Mouse (Mus musculus): ENCODE results near the gene Fbxo10. TPM values are rescaled to one million over a fixed set of nuclear protein-coding genes. Genes with fewer than 3 reads are reported as not detected.
"Not testable (repeated sequence)": the region's sequence is repeated elsewhere in the genome, so short reads cannot be mapped to it uniquely, and the experiment has no call there.

The Fbxo10 gene
- polyA plus RNA-seq, 1 experiment from 2014 or later = 12.5 TPM

DNA sequence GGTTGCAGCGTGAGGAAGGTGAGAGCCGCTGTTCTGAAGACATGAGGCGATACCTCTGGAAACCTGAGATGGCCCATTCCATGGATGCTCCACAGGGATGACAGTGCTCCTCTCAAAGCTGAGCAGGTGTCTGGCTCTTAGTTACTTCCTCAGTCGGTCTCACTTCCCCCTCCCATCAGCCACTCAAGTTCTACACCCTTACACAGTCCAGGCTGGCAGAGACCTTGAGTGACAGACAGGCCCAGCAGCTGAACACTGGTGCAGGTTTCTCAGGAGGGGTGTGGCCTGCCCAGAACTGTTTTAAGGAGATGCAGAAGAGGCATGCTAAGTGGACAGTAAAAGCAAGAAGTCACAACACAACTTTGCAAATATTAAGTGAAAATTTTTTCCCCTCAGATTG lies 16.7 kb downstream of the Fbxo10 start:
- 78% methylated on average over 4 of the region's 4 CpGs for WGBS
- Histone ChIP-seq H3K36me3 (ENCODE audit: control insufficient read depth, insufficient read depth, low read length) (no peaks in the 10 kb centered on the region), H3K9me3 (ENCODE audit: control insufficient read depth, low read length) (no peaks in the 10 kb centered on the region), H3K4me1 (ENCODE audit: control insufficient read depth in 2 of 2, insufficient read depth in 2 of 2, low read length in 2 of 2) (peaks cover 3 to 7% of the 10 kb centered on the region in 2 experiments; a peak in 3 of 4 replicates), H3K9ac (ENCODE audit: low read length) (no peak overlapping the region), H3K4me2 (ENCODE audit: low read length) (no peak overlapping the region), H3K27me3 (ENCODE audit: control insufficient read depth, insufficient read depth, low read length) (no peaks in the 10 kb centered on the region), H3K4me3 (ENCODE audit: control insufficient read depth in 1 of 2, insufficient read depth in 1 of 2, low read depth in 1 of 2, low read length in 2 of 2) (no peak overlapping the region), H3K27ac (replicated peaks in 1 of 2; ENCODE audit: control insufficient read depth in 1 of 2, insufficient read depth in 1 of 2, low read depth in 2 of 2, low read length in 2 of 2) (no peak overlapping the region)
- ATAC-seq (ENCODE audit: insufficient number of reproducible peaks, insufficient read depth, low FRiP score, low read depth) = no peak

DNA sequence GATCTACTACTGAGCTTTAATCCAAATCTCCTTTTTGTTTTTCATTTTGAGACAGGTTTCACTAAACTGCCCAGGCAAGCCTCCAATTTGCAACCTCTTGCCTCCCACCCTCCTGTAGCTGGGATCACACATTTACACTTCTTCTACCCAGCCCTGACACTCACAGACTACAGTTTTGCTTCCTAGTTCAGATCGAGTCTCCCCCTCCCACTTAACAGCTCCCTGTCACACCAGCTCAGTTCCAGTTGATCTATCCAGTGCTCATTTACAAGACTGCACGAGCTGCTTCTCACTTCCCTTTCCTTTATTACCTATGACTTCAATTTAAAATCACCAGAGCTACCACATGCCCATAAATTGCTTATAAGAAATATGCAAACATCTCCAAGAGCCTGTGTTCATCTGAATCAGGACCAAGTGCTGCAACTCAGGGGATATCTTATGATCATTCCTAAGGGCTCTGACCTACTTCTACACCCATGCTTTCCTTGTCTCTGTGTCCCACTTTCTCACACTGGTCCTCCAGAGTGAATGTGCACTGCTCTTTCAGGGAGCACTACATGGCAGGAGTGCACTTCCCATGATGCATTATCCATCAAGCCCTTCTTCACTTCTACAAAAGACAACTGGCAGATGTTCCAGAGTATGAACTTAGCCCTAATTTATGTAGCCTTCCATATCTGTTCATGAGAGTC lies 18.2 kb downstream of the Fbxo10 start:
- WGBS = 43% methylated on average over 2 of the region's 2 CpGs
- ATAC-seq (ENCODE audit: insufficient number of reproducible peaks, insufficient read depth, low FRiP score, low read depth) = no peak
- Histone ChIP-seq H3K27me3 (ENCODE audit: control insufficient read depth, insufficient read depth, low read length) (no peaks in the 10 kb centered on the region), H3K4me3 (ENCODE audit: control insufficient read depth in 1 of 2, insufficient read depth in 1 of 2, low read depth in 1 of 2, low read length in 2 of 2) (no peak overlapping the region), H3K9me3 (ENCODE audit: control insufficient read depth, low read length) (no peaks in the 10 kb centered on the region), H3K9ac (ENCODE audit: low read length) (no peak overlapping the region), H3K4me1 (ENCODE audit: control insufficient read depth in 2 of 2, insufficient read depth in 2 of 2, low read length in 2 of 2) (peaks cover 3 to 7% of the 10 kb centered on the region in 2 experiments; a peak in 3 of 4 replicates), H3K27ac (replicated peaks in 1 of 2; ENCODE audit: control insufficient read depth in 1 of 2, insufficient read depth in 1 of 2, low read depth in 2 of 2, low read length in 2 of 2) (no peak overlapping the region), H3K4me2 (ENCODE audit: low read length) (no peak overlapping the region), H3K36me3 (ENCODE audit: control insufficient read depth, insufficient read depth, low read length) (peaks cover 11% of the 10 kb centered on the region)

DNA sequence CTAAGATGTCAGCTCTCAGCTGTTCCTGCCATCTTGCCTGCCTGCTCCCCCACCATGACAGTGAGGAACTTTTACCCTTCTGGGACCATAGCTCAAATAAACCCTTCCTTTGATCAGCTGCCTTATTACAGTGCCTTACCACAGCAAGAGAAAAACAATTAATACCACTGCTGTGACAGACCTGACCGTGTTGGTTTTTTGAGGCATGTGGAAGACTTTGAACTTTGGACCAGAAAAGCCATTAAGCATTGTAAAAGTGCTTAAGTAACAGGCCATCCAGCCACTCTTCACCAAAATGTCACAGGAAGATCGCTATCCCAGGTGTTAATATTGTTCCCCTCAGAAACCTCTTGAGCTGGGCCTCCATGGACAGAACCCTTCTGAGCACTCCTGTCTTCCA lies 19.8 kb downstream of the Fbxo10 start:
- Histone ChIP-seq H3K9ac (ENCODE audit: low read length) (no peak overlapping the region), H3K36me3 (ENCODE audit: control insufficient read depth, insufficient read depth, low read length) (peaks cover 27% of the 10 kb centered on the region), H3K27me3 (ENCODE audit: control insufficient read depth, insufficient read depth, low read length) (no peaks in the 10 kb centered on the region), H3K4me2 (ENCODE audit: low read length) (no peak overlapping the region), H3K4me1 (ENCODE audit: control insufficient read depth in 2 of 2, insufficient read depth in 2 of 2, low read length in 2 of 2) (peaks cover 3 to 7% of the 10 kb centered on the region in 2 experiments; a peak in 3 of 4 replicates), H3K27ac (replicated peaks in 1 of 2; ENCODE audit: control insufficient read depth in 1 of 2, insufficient read depth in 1 of 2, low read depth in 2 of 2, low read length in 2 of 2) (no peak overlapping the region), H3K9me3 (ENCODE audit: control insufficient read depth, low read length) (no peaks in the 10 kb centered on the region), H3K4me3 (ENCODE audit: control insufficient read depth in 1 of 2, insufficient read depth in 1 of 2, low read depth in 1 of 2, low read length in 2 of 2) (no peak overlapping the region)
- WGBS = 96% methylated on average over 2 of the region's 2 CpGs
- ATAC-seq (ENCODE audit: insufficient number of reproducible peaks, insufficient read depth, low FRiP score, low read depth) = no peak

DNA sequence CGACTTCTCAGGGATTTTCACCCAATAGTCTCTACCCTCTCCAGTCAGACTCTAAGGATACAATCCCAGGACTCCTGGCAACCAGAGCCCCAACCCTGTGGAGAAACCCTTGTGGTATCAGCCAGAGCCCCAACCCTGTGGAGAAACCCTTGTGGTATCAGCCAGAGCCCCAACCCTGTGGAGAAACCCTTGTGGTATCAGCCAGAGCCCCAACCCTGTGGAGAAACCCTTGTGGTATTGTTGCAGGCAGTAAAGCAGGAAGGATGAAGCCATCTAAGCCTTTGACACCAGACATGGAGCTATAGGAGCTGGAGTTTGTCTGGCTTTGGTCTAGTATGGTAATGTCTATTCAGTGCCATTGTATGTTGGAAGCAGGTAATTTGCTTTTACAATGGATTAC lies 20.6 kb downstream of the Fbxo10 start:
- H3K4me3 ChIP-seq (ENCODE audit: control insufficient read depth in 1 of 2, insufficient read depth in 1 of 2, low read depth in 1 of 2, low read length in 2 of 2); H3K9ac ChIP-seq (ENCODE audit: low read length); H3K9me3 ChIP-seq (ENCODE audit: control insufficient read depth, low read length); H3K27me3 ChIP-seq (ENCODE audit: control insufficient read depth, insufficient read depth, low read length); H3K27ac ChIP-seq (replicated peaks in 1 of 2; ENCODE audit: control insufficient read depth in 1 of 2, insufficient read depth in 1 of 2, low read depth in 2 of 2, low read length in 2 of 2); H3K4me1 ChIP-seq (ENCODE audit: control insufficient read depth in 2 of 2, insufficient read depth in 2 of 2, low read length in 2 of 2); ATAC-seq (ENCODE audit: insufficient number of reproducible peaks, insufficient read depth, low FRiP score, low read depth); H3K4me2 ChIP-seq (ENCODE audit: low read length): not testable (repeated sequence)
- WGBS = 92% methylated on average over 1 of the region's 1 CpGs
- peaks cover 35% of the 10 kb centered on the region for H3K36me3 ChIP-seq (ENCODE audit: control insufficient read depth, insufficient read depth, low read length)

DNA sequence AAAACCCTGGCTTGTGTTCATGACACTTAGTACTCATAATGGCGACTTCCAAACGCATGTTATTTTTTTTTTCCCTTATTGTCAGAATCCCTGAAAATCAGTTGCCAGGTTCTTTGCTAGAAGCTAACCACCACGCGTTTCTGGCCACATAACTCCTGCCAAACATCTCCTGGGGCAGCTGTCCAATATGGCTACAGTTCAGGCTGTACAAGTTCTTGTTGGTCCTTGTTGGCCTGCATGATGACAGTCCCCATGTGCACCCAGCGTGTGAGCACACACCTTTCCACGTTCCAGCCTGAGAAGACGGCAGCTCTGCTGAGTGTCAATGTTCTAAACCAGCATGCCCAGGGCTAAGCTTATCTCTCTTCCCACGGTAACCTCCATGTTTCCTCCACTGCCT lies 29.0 kb downstream of the Fbxo10 start:
- H3K4me1 ChIP-seq (ENCODE audit: control insufficient read depth in 2 of 2, insufficient read depth in 2 of 2, low read length in 2 of 2) = peaks cover 10% of the 10 kb centered on the region in 2 experiments
- no peak overlapping the region for H3K9ac ChIP-seq (ENCODE audit: low read length)
- ATAC-seq (ENCODE audit: insufficient number of reproducible peaks, insufficient read depth, low FRiP score, low read depth) = no peak
- no peak overlapping the region for H3K4me3 ChIP-seq (ENCODE audit: control insufficient read depth in 1 of 2, insufficient read depth in 1 of 2, low read depth in 1 of 2, low read length in 2 of 2)
- no peaks in the 10 kb centered on the region for H3K9me3 ChIP-seq (ENCODE audit: control insufficient read depth, low read length)
- H3K27ac ChIP-seq (replicated peaks in 1 of 2; ENCODE audit: control insufficient read depth in 1 of 2, insufficient read depth in 1 of 2, low read depth in 2 of 2, low read length in 2 of 2) = peak overlapping the region; percentile 28 to 31; a peak in 3 of 4 replicates
- H3K27me3 ChIP-seq (ENCODE audit: control insufficient read depth, insufficient read depth, low read length) = no peaks in the 10 kb centered on the region
- WGBS = 55% methylated on average over 8 of the region's 8 CpGs
- no peak overlapping the region for H3K4me2 ChIP-seq (ENCODE audit: low read length)
- peaks cover 48% of the 10 kb centered on the region for H3K36me3 ChIP-seq (ENCODE audit: control insufficient read depth, insufficient read depth, low read length)

DNA sequence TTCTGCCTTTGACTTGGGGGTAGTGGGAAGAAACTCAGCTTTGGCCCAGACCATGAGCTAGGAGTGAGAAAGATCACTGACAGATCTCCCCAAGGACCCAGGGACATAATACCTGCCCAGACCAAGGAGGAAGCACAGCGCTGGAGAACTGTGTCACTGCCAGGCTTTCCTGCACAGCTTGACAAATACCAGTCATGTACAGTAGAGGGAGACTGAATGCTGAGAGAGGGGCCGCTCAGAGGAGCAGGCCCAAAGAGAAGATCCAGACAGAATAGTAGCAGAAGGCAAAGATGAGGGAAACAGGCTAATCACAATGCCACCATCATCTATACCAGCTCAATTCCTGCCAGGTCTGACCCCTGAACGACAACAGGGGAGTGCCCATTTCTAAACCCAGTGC lies 29.5 kb downstream of the Fbxo10 start:
- H3K4me2 ChIP-seq (ENCODE audit: low read length) = no peak overlapping the region
- H3K4me3 ChIP-seq (ENCODE audit: control insufficient read depth in 1 of 2, insufficient read depth in 1 of 2, low read depth in 1 of 2, low read length in 2 of 2) = no peak overlapping the region
- 38% methylated on average over 3 of the region's 3 CpGs for WGBS
- no peak overlapping the region for H3K9ac ChIP-seq (ENCODE audit: low read length)
- peak overlapping the region; percentile 28 to 31; a peak in 2 of 4 replicates for H3K27ac ChIP-seq (replicated peaks in 1 of 2; ENCODE audit: control insufficient read depth in 1 of 2, insufficient read depth in 1 of 2, low read depth in 2 of 2, low read length in 2 of 2)
- no peaks in the 10 kb centered on the region for H3K9me3 ChIP-seq (ENCODE audit: control insufficient read depth, low read length)
- H3K36me3 ChIP-seq (ENCODE audit: control insufficient read depth, insufficient read depth, low read length) = peaks cover 47% of the 10 kb centered on the region
- ATAC-seq (ENCODE audit: insufficient number of reproducible peaks, insufficient read depth, low FRiP score, low read depth) = no peak
- H3K27me3 ChIP-seq (ENCODE audit: control insufficient read depth, insufficient read depth, low read length) = no peaks in the 10 kb centered on the region
- peaks cover 12 to 16% of the 10 kb centered on the region in 2 experiments for H3K4me1 ChIP-seq (ENCODE audit: control insufficient read depth in 2 of 2, insufficient read depth in 2 of 2, low read length in 2 of 2)

DNA sequence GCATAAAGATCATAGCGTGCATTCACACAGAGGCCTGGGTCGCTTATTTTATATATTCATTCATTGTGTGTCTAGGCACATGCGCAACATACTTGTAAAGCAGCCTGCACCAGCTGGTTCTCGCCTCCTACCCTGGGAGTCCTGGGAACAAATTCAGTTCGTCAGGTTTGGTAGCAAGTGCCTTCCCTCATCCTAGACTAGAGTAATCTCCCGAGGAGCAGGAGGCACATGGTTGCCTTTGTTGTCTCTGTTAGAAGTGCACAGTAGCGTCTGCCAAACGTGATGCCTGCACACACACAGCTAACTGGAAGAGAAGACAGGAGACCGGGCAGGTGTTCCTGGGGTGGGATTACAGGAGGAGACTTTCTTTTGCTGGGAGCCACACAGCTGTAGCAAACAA lies 36.4 kb downstream of the Fbxo10 start:
- no peak overlapping the region for H3K27ac ChIP-seq (replicated peaks in 1 of 2; ENCODE audit: control insufficient read depth in 1 of 2, insufficient read depth in 1 of 2, low read depth in 2 of 2, low read length in 2 of 2)
- no peak overlapping the region for H3K4me3 ChIP-seq (ENCODE audit: control insufficient read depth in 1 of 2, insufficient read depth in 1 of 2, low read depth in 1 of 2, low read length in 2 of 2)
- 80% methylated on average over 9 of the region's 9 CpGs for WGBS
- ATAC-seq (ENCODE audit: insufficient number of reproducible peaks, insufficient read depth, low FRiP score, low read depth) = no peak
- H3K9me3 ChIP-seq (ENCODE audit: control insufficient read depth, low read length) = no peaks in the 10 kb centered on the region
- H3K36me3 ChIP-seq (ENCODE audit: control insufficient read depth, insufficient read depth, low read length) = peaks cover 76% of the 10 kb centered on the region
- no peak overlapping the region for H3K4me2 ChIP-seq (ENCODE audit: low read length)
- H3K27me3 ChIP-seq (ENCODE audit: control insufficient read depth, insufficient read depth, low read length) = no peaks in the 10 kb centered on the region
- peaks cover 14 to 25% of the 10 kb centered on the region in 2 experiments for H3K4me1 ChIP-seq (ENCODE audit: control insufficient read depth in 2 of 2, insufficient read depth in 2 of 2, low read length in 2 of 2)
- no peak overlapping the region for H3K9ac ChIP-seq (ENCODE audit: low read length)
